Mouse (Mus musculus): ENCODE measurements around the gene Bcr.

- no peak for TF ChIP-seq CTCF (IDR thresholded peaks at IDR 0.05; ENCODE audit: low read depth)
- TF ChIP-seq EP300 (optimal IDR thresholded peaks at IDR 0.05) = no peak
Measured at GRCm38 (mm10) chr10:75060217-75060842, at the start of gene Bcr.

Data from stomach, postnatal 0 days (tissue).